Mouse (Mus musculus) central nervous system, embryonic 11.5 days (tissue): ENCODE results near the gene Psg28. TPM values are rescaled to one million over a fixed set of nuclear protein-coding genes. Genes with fewer than 3 reads are reported as not detected.

Experiments
- polyA plus RNA-seq: library from polyadenylated mRNA; depleted of rRNA; stranded (reverse); fragments of >200 nt; gene quantifications from 2 replicates; pipeline ENCODE4 v1.2.3, GENCODE M21; 2012; rRNA removed

Psg28 gene
- 0.17 TPM in 1 of 2 replicates, not detected in the other for polyA plus RNA-seq

GRCm38 (mm10) chr7:18431941-18432340 lies at the start of gene Psg28:
Psg28 (minus strand) TSS chr7:18432041.

Other genes starting within 250 kb of the Psg28 start
- gene Mill1, start 186.7 kb downstream of the Psg28 start, polyA plus RNA-seq: not detected in 2 replicates
- gene Psg18, start 77.0 kb downstream of the Psg28 start, polyA plus RNA-seq: 0.17 TPM in 1 of 2 replicates, not detected in the other
- not detected in 2 replicates for gene Psg26, start 52.1 kb upstream of the Psg28 start, polyA plus RNA-seq
- gene Psg25, start 100.2 kb upstream of the Psg28 start, polyA plus RNA-seq: 0.02 TPM in 1 of 2 replicates, not detected in the other
- gene Psg27, start 135.3 kb upstream of the Psg28 start, polyA plus RNA-seq: 0.17 TPM in 1 of 2 replicates, not detected in the other
- 0.04 and 0.35 TPM in 2 replicates for gene Psg23, start 184.5 kb upstream of the Psg28 start, polyA plus RNA-seq
- 0.37 TPM in 1 of 2 replicates, not detected in the other for gene Psg21, start 224.7 kb upstream of the Psg28 start, polyA plus RNA-seq